Mouse (Mus musculus) forebrain, embryonic 14.5 days (tissue): Measurements from ENCODE around the gene Cyp11a1. TPM values are rescaled to one million over a fixed set of nuclear protein-coding genes. Genes with fewer than 3 reads are reported as not detected.

Experiments
- ATAC-seq: fragments of 200-750 bp; cut with Nextera tagmentation; 2 replicates; pipeline ENCODE4 v1.8.0; 2017; ENCODE audit warnings: mild to moderate bottlenecking, moderate library complexity
- DNase-seq: peaks from one replicate; pipeline ENCODE4 v3.0.0-alpha.2; 2015; ENCODE audit warnings: low spot score
- H3K27ac ChIP-seq: fragments of 300-500 bp; sonication (generic); 2 replicates; pipeline ENCODE4 v1.5.1; 2014; ENCODE audit warnings: low read depth, mild to moderate bottlenecking, control low read depth, low read length, moderate library complexity
- H3K27me3 ChIP-seq: fragments of 300-500 bp; sonication (generic); replicated peaks from 2 replicates; pipeline ENCODE4 v1.6.1; 2014; ENCODE audit warnings: low read length, control low read depth, mixed read lengths; ENCODE audit not compliant: control insufficient read depth, insufficient read depth
- H3K36me3 ChIP-seq: fragments of 300-500 bp; sonication (generic); 2 replicates; pipeline ENCODE4 v1.6.1; 2014; ENCODE audit warnings: low read length, control low read depth; ENCODE audit not compliant: control insufficient read depth, insufficient read depth
- H3K4me1 ChIP-seq: fragments of 300-500 bp; sonication (generic); 2 replicates; pipeline ENCODE4 v1.6.1; 2014; ENCODE audit warnings: antibody characterized with exemption, low read length, control low read depth; ENCODE audit not compliant: control insufficient read depth, insufficient read depth
- H3K4me2 ChIP-seq: fragments of 300-500 bp; sonication (generic); 2 replicates; pipeline ENCODE4 v1.6.1; 2014; ENCODE audit warnings: mild to moderate bottlenecking, control low read depth, low read length
- H3K4me3 ChIP-seq: fragments of 300-500 bp; sonication (generic); 2 replicates; pipeline ENCODE4 v1.5.1; 2014; ENCODE audit warnings: low read depth, low read length, control low read depth
- H3K9ac ChIP-seq: fragments of 300-500 bp; sonication (generic); 2 replicates; pipeline ENCODE4 v1.6.1; 2014; ENCODE audit warnings: mild to moderate bottlenecking, low read length, control low read depth, moderate library complexity
- H3K9me3 ChIP-seq: fragments of 300-500 bp; sonication (generic); replicated peaks from 2 replicates; pipeline ENCODE4 v1.6.1; 2016; ENCODE audit warnings: low read length, control low read depth, mixed read lengths; ENCODE audit not compliant: control insufficient read depth
- WGBS: fragments of 180-500 bp; shearing (Covaris S2); extraction: QIAGEN DNeasy Blood & Tissue Kit; methylation state at CpG from one replicate; pipeline ENCODE4 v1.1.7; 2014; 5-methylcytosine and 5-hydroxymethylcytosine counted together
- polyA plus RNA-seq: library from polyadenylated mRNA; unstranded; fragments of >200 nt; fragmentation: Nextera tagmentation; extraction: Ambion mirVana; gene quantifications from 2 replicates; pipeline ENCODE4 v1.2.1, GENCODE M21; 2014

Cyp11a1 gene
- polyA plus RNA-seq, 1 experiment from 2014 or later, result 0.15 TPM

GRCm38 (mm10) chr9:57986293-57986692 is 19.9 kb upstream of the Cyp11a1 start:
- H3K9ac ChIP-seq, result no peak overlapping the region
- H3K27ac ChIP-seq, result no peak overlapping the region
- ATAC-seq (no peak), DNase-seq (no peak)
- WGBS, result 84% methylated on average over 7 of the region's 7 CpGs
- H3K4me1 ChIP-seq, result no peaks in the 10 kb centered on the region
- no peaks in the 10 kb centered on the region for H3K36me3 ChIP-seq
- no peak overlapping the region for H3K4me3 ChIP-seq
- no peaks in the 10 kb centered on the region for H3K27me3 ChIP-seq
- no peaks in the 10 kb centered on the region for H3K9me3 ChIP-seq
- H3K4me2 ChIP-seq, result no peak overlapping the region

GRCm38 (mm10) chr9:57988098-57988497 is 18.1 kb upstream of the Cyp11a1 start:
- H3K4me2 ChIP-seq, result no peak overlapping the region
- ATAC-seq (no peak), DNase-seq (no peak)
- H3K9me3 ChIP-seq, result no peaks in the 10 kb centered on the region
- H3K27me3 ChIP-seq, result no peaks in the 10 kb centered on the region
- whole genome bisulfite sequencing, result 93% methylated on average over 2 of the region's 2 CpGs
- H3K36me3 ChIP-seq, result no peaks in the 10 kb centered on the region
- no peak overlapping the region for H3K9ac ChIP-seq
- H3K27ac ChIP-seq, result no peak overlapping the region
- H3K4me1 ChIP-seq, result peaks cover 4% of the 10 kb centered on the region
- H3K4me3 ChIP-seq, result no peak overlapping the region

- Histone ChIP-seq H3K27ac (no peak overlapping the region), H3K9ac (no peak overlapping the region), H3K36me3 (no peaks in the 10 kb centered on the region), H3K4me1 (peaks cover 7% of the 10 kb centered on the region), H3K9me3 (no peaks in the 10 kb centered on the region), H3K4me3 (no peak overlapping the region), H3K4me2 (no peak overlapping the region), H3K27me3 (no peaks in the 10 kb centered on the region)
- DNase-seq, result no peak
- ATAC-seq, result no peak
- 86% methylated on average over 6 of the region's 6 CpGs for WGBS
Measured at GRCm38 (mm10) chr9:57989309-57989708, 16.9 kb upstream of the Cyp11a1 start.

GRCm38 (mm10) chr9:57990438-57991110 is 15.6 kb upstream of the Cyp11a1 start:
- 40% methylated on average over 10 of the region's 10 CpGs for WGBS
- H3K4me3 ChIP-seq, result no peak overlapping the region
- 0 out of 2 replicates have a peak, but pooled peaks have one; percentile 23 for ATAC-seq
- no peak overlapping the region for H3K4me2 ChIP-seq
- no peaks in the 10 kb centered on the region for H3K36me3 ChIP-seq
- no peak overlapping the region for H3K9ac ChIP-seq
- H3K9me3 ChIP-seq, result no peaks in the 10 kb centered on the region
- peak; percentile 50 for DNase-seq
- H3K27ac ChIP-seq, result no peak overlapping the region
- peaks cover 7% of the 10 kb centered on the region for H3K4me1 ChIP-seq
- no peaks in the 10 kb centered on the region for H3K27me3 ChIP-seq

GRCm38 (mm10) chr9:57992060-57992459 is 14.2 kb upstream of the Cyp11a1 start:
- Histone ChIP-seq H3K4me3 (no peak overlapping the region), H3K4me1 (peaks cover 7% of the 10 kb centered on the region), H3K36me3 (no peaks in the 10 kb centered on the region), H3K9ac (no peak overlapping the region), H3K27me3 (no peaks in the 10 kb centered on the region; the same call in 1 of the 2 replicates), H3K4me2 (no peak overlapping the region), H3K27ac (no peak overlapping the region), H3K9me3 (no peaks in the 10 kb centered on the region)
- ATAC-seq, result no peak
- no peak for DNase-seq
- WGBS, result 76% methylated on average over 3 of the region's 3 CpGs

GRCm38 (mm10) chr9:57992781-57993591 is 13.2 kb upstream of the Cyp11a1 start:
- no peaks in the 10 kb centered on the region for H3K9me3 ChIP-seq
- ATAC-seq, result no peak

GRCm38 (mm10) chr9:57995282-57995681 is 10.9 kb upstream of the Cyp11a1 start:
- ATAC-seq (no peak), DNase-seq (peak; percentile 77)
- no peaks in the 10 kb centered on the region for H3K36me3 ChIP-seq
- 30% methylated on average over 4 of the region's 4 CpGs for WGBS
- H3K4me3 ChIP-seq, result no peak overlapping the region
- H3K4me1 ChIP-seq, result peaks cover 7% of the 10 kb centered on the region
- no peaks in the 10 kb centered on the region for H3K9me3 ChIP-seq
- H3K9ac ChIP-seq, result no peak overlapping the region
- no peak overlapping the region for H3K4me2 ChIP-seq
- H3K27ac ChIP-seq, result no peak overlapping the region
- peaks cover 3% of the 10 kb centered on the region; the same call in 1 of the 2 replicates for H3K27me3 ChIP-seq

More at GRCm38 (mm10) chr9:57992781-57993591, 13.2 kb upstream of the Cyp11a1 start:
- Histone ChIP-seq H3K4me3 (no peak overlapping the region), H3K27ac (no peak overlapping the region), H3K4me1 (peaks cover 7% of the 10 kb centered on the region), H3K27me3 (no peaks in the 10 kb centered on the region; the same call in 1 of the 2 replicates), H3K4me2 (no peak overlapping the region), H3K9ac (peak overlapping the region; percentile 29; the same call in 1 of the 2 replicates), H3K36me3 (no peaks in the 10 kb centered on the region)
- WGBS, result 28% methylated on average over 8 of the region's 8 CpGs
- peak; percentile 69 for DNase-seq

GRCm38 (mm10) chr9:57997511-57998031 is 8.6 kb upstream of the Cyp11a1 start:
- ATAC-seq (peak; percentile 14; the same call in 1 of the 2 replicates), DNase-seq (no peak)
- Histone ChIP-seq H3K9ac (peak overlapping the region; percentile 41), H3K4me3 (peak overlapping the region; percentile 23), H3K4me2 (peak overlapping the region; percentile 60), H3K27me3 (peaks cover 3% of the 10 kb centered on the region; the same call in 1 of the 2 replicates), H3K27ac (no peak overlapping the region), H3K9me3 (no peaks in the 10 kb centered on the region), H3K36me3 (no peaks in the 10 kb centered on the region), H3K4me1 (peaks cover 7% of the 10 kb centered on the region)
- WGBS, result 17% methylated on average over 13 of the region's 13 CpGs
